Mouse (Mus musculus): ENCODE measurements around the gene Csf2. TPM values are rescaled to one million over a fixed set of nuclear protein-coding genes. Genes with fewer than 3 reads are reported as not detected.

The Csf2 gene
- polyA plus RNA-seq, 1 experiment from 2014 or later: not detected

- H3K36me3 ChIP-seq: no peaks in the 10 kb centered on the region
- no peak overlapping the region for H3K27ac ChIP-seq
- H3K9ac ChIP-seq: no peak overlapping the region
- no peaks in the 10 kb centered on the region for H3K27me3 ChIP-seq
- no peak overlapping the region for H3K4me2 ChIP-seq
- WGBS: 55% methylated on average over 2 of the region's 2 CpGs
- no peak for ATAC-seq (ENCODE audit: insufficient number of reproducible peaks, low FRiP score, low TSS enrichment, low read depth)
- no peak overlapping the region for H3K4me3 ChIP-seq
- H3K9me3 ChIP-seq: no peaks in the 10 kb centered on the region
- no peaks in the 10 kb centered on the region for H3K4me1 ChIP-seq
These were observed 15.1 kb upstream of the Csf2 start for GRCm38 (mm10) chr11:54264542-54264941.

GRCm38 (mm10) chr11:54263405-54264031 lies 14.1 kb upstream of the Csf2 start:
- H3K4me2 ChIP-seq: no peak overlapping the region
- no peak for ATAC-seq (ENCODE audit: insufficient number of reproducible peaks, low FRiP score, low TSS enrichment, low read depth)
- no peaks in the 10 kb centered on the region for H3K9me3 ChIP-seq
- H3K4me1 ChIP-seq: no peaks in the 10 kb centered on the region
- H3K9ac ChIP-seq: no peak overlapping the region
- H3K27ac ChIP-seq: no peak overlapping the region
- 11% methylated on average over 1 of the region's 1 CpGs for WGBS
- no peaks in the 10 kb centered on the region for H3K27me3 ChIP-seq
- H3K4me3 ChIP-seq: no peak overlapping the region
- H3K36me3 ChIP-seq: no peaks in the 10 kb centered on the region

GRCm38 (mm10) chr11:54256624-54257376 lies 7.3 kb upstream of the Csf2 start:
- Histone ChIP-seq H3K27ac (no peak overlapping the region), H3K9ac (no peak overlapping the region), H3K36me3 (no peaks in the 10 kb centered on the region), H3K27me3 (peaks cover 4% of the 10 kb centered on the region; the same call in 1 of the 2 replicates), H3K4me3 (no peak overlapping the region), H3K4me2 (no peak overlapping the region), H3K9me3 (no peaks in the 10 kb centered on the region), H3K4me1 (no peaks in the 10 kb centered on the region)
- ATAC-seq (ENCODE audit: insufficient number of reproducible peaks, low FRiP score, low TSS enrichment, low read depth): no peak
- WGBS: 62% methylated on average over 3 of the region's 3 CpGs

GRCm38 (mm10) chr11:54254114-54254513 lies 4.6 kb upstream of the Csf2 start:
- Histone ChIP-seq H3K9ac (no peak overlapping the region), H3K27ac (no peak overlapping the region), H3K36me3 (no peaks in the 10 kb centered on the region), H3K9me3 (no peaks in the 10 kb centered on the region), H3K27me3 (peaks cover 4% of the 10 kb centered on the region; the same call in 1 of the 2 replicates), H3K4me1 (peaks cover 3% of the 10 kb centered on the region; the same call in 1 of the 2 replicates), H3K4me3 (no peak overlapping the region), H3K4me2 (no peak overlapping the region)
- 45% methylated on average over 4 of the region's 4 CpGs for WGBS
- no peak for ATAC-seq (ENCODE audit: insufficient number of reproducible peaks, low FRiP score, low TSS enrichment, low read depth)

GRCm38 (mm10) chr11:54250575-54250974 lies 1.1 kb upstream of the Csf2 start:
- no peak overlapping the region for H3K4me2 ChIP-seq
- no peak overlapping the region for H3K27ac ChIP-seq
- no peak overlapping the region for H3K9ac ChIP-seq
- no peaks in the 10 kb centered on the region for H3K9me3 ChIP-seq
- peaks cover 3% of the 10 kb centered on the region; the same call in 1 of the 2 replicates for H3K4me1 ChIP-seq
- H3K4me3 ChIP-seq: no peak overlapping the region
- 85% methylated on average over 11 of the region's 11 CpGs for WGBS
- ATAC-seq (ENCODE audit: insufficient number of reproducible peaks, low FRiP score, low TSS enrichment, low read depth): no peak
- no peaks in the 10 kb centered on the region for H3K36me3 ChIP-seq
- H3K27me3 ChIP-seq: no peaks in the 10 kb centered on the region

GRCm38 (mm10) chr11:54249748-54250147 lies 281 bp upstream of the Csf2 start:
- no peaks in the 10 kb centered on the region for H3K9me3 ChIP-seq
- peaks cover 3% of the 10 kb centered on the region; the same call in 1 of the 2 replicates for H3K4me1 ChIP-seq
- no peak overlapping the region for H3K9ac ChIP-seq
- ATAC-seq (ENCODE audit: insufficient number of reproducible peaks, low FRiP score, low TSS enrichment, low read depth): no peak
- 80% methylated on average over 3 of the region's 3 CpGs for WGBS
- H3K27ac ChIP-seq: no peak overlapping the region
- no peaks in the 10 kb centered on the region for H3K36me3 ChIP-seq
- H3K4me3 ChIP-seq: no peak overlapping the region
- no peak overlapping the region for H3K4me2 ChIP-seq
- H3K27me3 ChIP-seq: no peaks in the 10 kb centered on the region

- no peak overlapping the region for H3K4me3 ChIP-seq
- ATAC-seq (ENCODE audit: insufficient number of reproducible peaks, low FRiP score, low TSS enrichment, low read depth): no peak
- 60% methylated on average over 10 of the region's 10 CpGs for WGBS
- no peak overlapping the region for H3K4me2 ChIP-seq
- H3K36me3 ChIP-seq: no peaks in the 10 kb centered on the region
- no peak overlapping the region for H3K27ac ChIP-seq
- peaks cover 3% of the 10 kb centered on the region; the same call in 1 of the 2 replicates for H3K4me1 ChIP-seq
- H3K9me3 ChIP-seq: no peaks in the 10 kb centered on the region
- H3K9ac ChIP-seq: no peak overlapping the region
- H3K27me3 ChIP-seq: no peaks in the 10 kb centered on the region
These were observed 2.1 kb downstream of the Csf2 start for GRCm38 (mm10) chr11:54247251-54247950.

- H3K36me3 ChIP-seq: no peaks in the 10 kb centered on the region
- no peak overlapping the region for H3K4me3 ChIP-seq
- H3K4me1 ChIP-seq: no peaks in the 10 kb centered on the region
- H3K27me3 ChIP-seq: no peaks in the 10 kb centered on the region
- 61% methylated on average over 6 of the region's 6 CpGs for WGBS
- ATAC-seq (ENCODE audit: insufficient number of reproducible peaks, low FRiP score, low TSS enrichment, low read depth): no peak
- H3K4me2 ChIP-seq: no peak overlapping the region
- H3K27ac ChIP-seq: no peak overlapping the region
- H3K9ac ChIP-seq: no peak overlapping the region
- no peaks in the 10 kb centered on the region for H3K9me3 ChIP-seq
These were observed 5.0 kb downstream of the Csf2 start for GRCm38 (mm10) chr11:54244465-54244864.

- no peak for ATAC-seq (ENCODE audit: insufficient number of reproducible peaks, low FRiP score, low TSS enrichment, low read depth)
- H3K4me2 ChIP-seq: no peak overlapping the region
- H3K4me1 ChIP-seq: no peaks in the 10 kb centered on the region
- H3K4me3 ChIP-seq: no peak overlapping the region
- 86% methylated on average over 3 of the region's 3 CpGs for WGBS
- H3K9me3 ChIP-seq: no peaks in the 10 kb centered on the region
- H3K27ac ChIP-seq: no peak overlapping the region
- H3K36me3 ChIP-seq: no peaks in the 10 kb centered on the region
- H3K27me3 ChIP-seq: no peaks in the 10 kb centered on the region
- H3K9ac ChIP-seq: no peak overlapping the region
These were observed 7.0 kb downstream of the Csf2 start for GRCm38 (mm10) chr11:54242494-54242893.

GRCm38 (mm10) chr11:54236939-54237338 lies 12.5 kb downstream of the Csf2 start:
- no peaks in the 10 kb centered on the region for H3K36me3 ChIP-seq
- H3K9ac ChIP-seq: no peak overlapping the region
- ATAC-seq (ENCODE audit: insufficient number of reproducible peaks, low FRiP score, low TSS enrichment, low read depth): no peak
- H3K4me1 ChIP-seq: peaks cover 5% of the 10 kb centered on the region; the same call in 1 of the 2 replicates
- H3K27ac ChIP-seq: no peak overlapping the region
- H3K9me3 ChIP-seq: no peaks in the 10 kb centered on the region
- WGBS: 47% methylated on average over 2 of the region's 2 CpGs
- no peak overlapping the region for H3K4me3 ChIP-seq
- no peak overlapping the region for H3K4me2 ChIP-seq
- no peaks in the 10 kb centered on the region for H3K27me3 ChIP-seq

GRCm38 (mm10) chr11:54227478-54227877 lies 22.0 kb downstream of the Csf2 start:
- Histone ChIP-seq H3K9me3 (no peaks in the 10 kb centered on the region), H3K9ac (no peak overlapping the region), H3K27ac (no peak overlapping the region), H3K4me1 (no peaks in the 10 kb centered on the region), H3K4me3 (no peak overlapping the region), H3K4me2 (no peak overlapping the region), H3K36me3 (no peaks in the 10 kb centered on the region), H3K27me3 (no peaks in the 10 kb centered on the region)
- 83% methylated on average over 2 of the region's 2 CpGs for WGBS
- ATAC-seq (ENCODE audit: insufficient number of reproducible peaks, low FRiP score, low TSS enrichment, low read depth): no peak

- H3K27me3 ChIP-seq: no peaks in the 10 kb centered on the region
- H3K36me3 ChIP-seq: no peaks in the 10 kb centered on the region
- no peak overlapping the region for H3K4me3 ChIP-seq
- H3K9me3 ChIP-seq: no peaks in the 10 kb centered on the region
- H3K9ac ChIP-seq: no peak overlapping the region
- WGBS: 85% methylated on average over 5 of the region's 5 CpGs
- no peak overlapping the region for H3K4me2 ChIP-seq
- no peak overlapping the region for H3K27ac ChIP-seq
- no peaks in the 10 kb centered on the region for H3K4me1 ChIP-seq
- ATAC-seq (ENCODE audit: insufficient number of reproducible peaks, low FRiP score, low TSS enrichment, low read depth): no peak
These were observed 24.9 kb downstream of the Csf2 start for GRCm38 (mm10) chr11:54224475-54224986.

Data from limb, embryonic 15.5 days (tissue).